Mouse (Mus musculus) embryo, embryonic 9.5 days (tissue): ENCODE results near the gene Tlx2.

Source experiments
- DNase-seq: peaks from one replicate; pipeline ENCODE4 v3.0.0-alpha.2; 2017; ENCODE audit errors: extremely low spot score

Gene Tlx2

DNA sequence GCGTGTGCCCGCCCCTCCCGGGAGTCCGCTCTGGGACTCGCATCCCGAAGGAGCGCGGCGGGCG is at the start of gene Tlx2:
Tlx2 (minus strand) TSS at position 47 of the 64 bp plus-strand sequence.
- no peak for DNase-seq

GRCm38 (mm10) chr6:83119734-83120051 is 49.6 kb upstream of the Tlx2 start:
- DNase-seq = no peak

DNA sequence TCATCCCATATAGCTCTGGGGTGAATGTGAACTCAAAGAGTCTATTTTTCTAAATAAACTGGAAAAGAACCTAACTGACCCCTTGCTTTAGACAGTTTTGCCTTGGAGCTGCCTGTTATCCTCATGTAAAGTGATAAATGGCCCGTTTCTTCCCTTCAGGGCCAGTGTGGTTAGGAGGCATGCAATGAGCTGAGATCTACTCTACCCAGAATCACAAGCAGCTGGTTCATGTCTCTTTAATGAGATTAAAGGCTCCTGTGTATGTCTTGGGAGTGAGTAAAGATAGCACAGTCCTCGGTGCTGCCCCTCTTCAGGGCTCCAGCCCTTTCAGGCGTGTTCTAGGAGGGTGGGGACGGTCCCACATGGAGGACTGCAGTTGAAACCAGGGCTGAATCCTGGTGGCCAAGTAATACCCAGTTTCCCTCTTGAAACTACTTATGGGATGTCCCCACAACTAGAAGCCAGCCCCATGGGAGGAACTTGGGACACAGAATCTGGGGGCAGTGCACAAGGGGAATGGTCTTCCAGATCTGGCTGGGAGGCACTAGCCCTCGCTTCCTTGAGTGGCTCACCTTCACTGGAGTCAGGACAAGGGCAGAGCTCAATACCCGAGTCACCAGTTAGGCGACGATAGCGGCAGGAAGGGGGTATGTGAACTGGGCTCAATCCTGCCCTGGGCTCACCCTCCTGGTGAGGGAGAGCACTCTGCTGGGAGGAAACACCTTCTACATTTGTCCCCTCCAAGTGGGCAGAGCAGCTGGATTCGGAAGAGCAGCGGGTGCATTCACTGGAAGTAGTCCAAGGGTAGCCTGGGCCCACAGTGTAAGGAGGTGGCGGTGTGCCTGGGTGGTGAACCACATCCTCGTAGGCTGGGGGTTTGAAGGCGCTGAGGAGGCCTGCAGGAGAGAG is 49.0 kb upstream of the Tlx2 start:
- no peak for DNase-seq

DNA sequence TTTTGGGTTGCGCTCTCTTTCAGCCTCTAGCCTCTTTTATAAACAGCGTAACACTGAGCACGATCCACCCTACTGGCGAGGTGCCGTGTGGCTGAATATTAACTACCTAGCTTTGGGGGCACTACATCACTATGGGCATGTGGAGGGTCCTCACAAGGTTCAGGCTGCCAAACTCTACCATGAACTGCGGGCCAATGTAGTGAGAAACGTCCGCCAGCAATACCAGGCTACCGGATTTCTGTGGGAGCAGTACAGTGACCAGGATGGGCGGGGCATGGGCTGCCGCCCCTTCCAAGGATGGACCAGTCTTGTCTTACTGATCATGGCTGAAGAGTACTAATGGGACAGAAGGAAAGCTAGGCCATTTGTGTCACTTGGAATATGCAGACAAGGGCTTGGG is 48.3 kb upstream of the Tlx2 start:
- DNase-seq = no peak

GRCm38 (mm10) chr6:83117616-83118015 is 47.5 kb upstream of the Tlx2 start:
- no peak for DNase-seq

DNA sequence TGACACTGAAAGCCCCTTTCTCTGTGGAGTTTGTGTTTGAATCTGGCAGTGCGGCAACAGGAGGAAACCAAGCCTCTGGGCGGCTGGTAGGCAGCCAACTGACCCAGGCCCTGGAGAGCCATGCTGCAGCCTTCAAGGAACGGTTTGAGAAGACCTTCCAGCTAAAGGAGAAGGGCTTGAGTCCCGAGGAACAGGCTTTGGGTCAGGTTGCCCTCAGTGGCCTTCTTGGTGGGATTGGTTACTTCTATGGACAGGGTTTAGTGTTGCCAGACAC is 47.0 kb upstream of the Tlx2 start:
- no peak for DNase-seq

GRCm38 (mm10) chr6:83116373-83117164 is 46.5 kb upstream of the Tlx2 start:
- no peak for DNase-seq

DNA sequence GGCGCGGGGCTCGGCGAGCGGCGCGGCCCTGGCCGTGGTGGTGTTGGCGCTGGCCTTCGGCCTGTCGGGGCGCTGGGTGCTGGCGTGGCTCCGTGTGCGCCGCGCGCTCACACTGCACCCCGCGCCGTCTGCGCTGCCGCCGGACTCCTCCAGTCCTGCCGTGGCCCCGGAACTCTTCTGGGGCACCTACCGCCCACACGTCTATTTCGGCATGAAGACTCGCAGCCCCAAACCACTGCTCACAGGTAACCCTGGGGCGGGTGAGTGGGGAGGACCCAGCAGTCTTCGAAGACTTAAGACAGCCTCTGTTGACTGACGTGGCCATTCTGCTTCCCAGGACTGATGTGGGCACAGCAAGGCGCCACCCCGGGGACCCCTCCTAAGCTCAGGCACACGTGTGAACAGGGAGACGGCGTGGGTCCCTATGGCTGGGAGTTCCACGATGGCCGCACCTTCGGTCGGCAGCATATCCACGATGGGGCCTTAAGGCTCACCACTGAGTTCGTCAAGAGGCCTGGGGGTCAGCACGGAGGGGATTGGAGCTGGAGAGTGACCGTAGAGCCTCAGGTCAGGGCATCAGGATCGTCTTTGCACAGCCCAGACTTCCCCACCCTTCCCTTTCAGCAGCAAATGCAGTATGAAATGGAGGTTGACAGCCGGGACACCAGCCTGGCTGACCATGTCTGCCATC is 45.7 kb upstream of the Tlx2 start:
- no peak for DNase-seq

GRCm38 (mm10) chr6:83115011-83115671 is 45.0 kb upstream of the Tlx2 start, which contains the start of gene Mogs:
Gene Mogs, plus strand, starts transcription at chr6:83115496.
- peak; percentile 93 for DNase-seq

DNA sequence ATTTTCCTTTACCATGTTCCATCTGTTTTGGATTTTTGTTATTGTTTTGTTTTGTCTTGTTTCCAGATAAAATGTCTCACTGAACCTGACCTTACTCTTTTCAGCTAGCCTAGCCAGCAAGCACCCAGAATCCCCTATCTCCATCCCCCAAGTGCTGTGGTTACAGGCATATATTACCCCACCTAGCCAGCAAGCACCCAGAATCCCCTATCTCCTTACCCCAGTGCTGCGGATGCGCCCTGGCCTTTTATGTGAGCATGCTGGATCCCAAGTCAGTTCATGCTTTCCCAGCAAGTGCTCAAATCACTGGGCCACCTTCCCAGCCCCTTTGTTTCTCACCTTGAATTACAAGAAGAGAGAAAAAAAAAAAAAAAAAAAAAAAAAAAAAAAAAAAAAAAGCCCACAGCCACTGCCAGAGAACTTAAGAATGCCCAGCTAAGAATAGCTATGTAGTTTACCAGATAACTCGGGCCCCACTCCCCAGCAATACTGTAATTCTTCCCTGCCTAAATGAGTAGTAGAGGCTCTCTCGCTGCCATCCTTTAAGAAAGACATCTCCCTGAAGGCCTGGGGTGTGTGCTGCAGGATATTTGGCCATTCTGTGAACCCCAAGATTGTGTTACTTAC is 41.5 kb upstream of the Tlx2 start:
- DNase-seq = no peak

DNA sequence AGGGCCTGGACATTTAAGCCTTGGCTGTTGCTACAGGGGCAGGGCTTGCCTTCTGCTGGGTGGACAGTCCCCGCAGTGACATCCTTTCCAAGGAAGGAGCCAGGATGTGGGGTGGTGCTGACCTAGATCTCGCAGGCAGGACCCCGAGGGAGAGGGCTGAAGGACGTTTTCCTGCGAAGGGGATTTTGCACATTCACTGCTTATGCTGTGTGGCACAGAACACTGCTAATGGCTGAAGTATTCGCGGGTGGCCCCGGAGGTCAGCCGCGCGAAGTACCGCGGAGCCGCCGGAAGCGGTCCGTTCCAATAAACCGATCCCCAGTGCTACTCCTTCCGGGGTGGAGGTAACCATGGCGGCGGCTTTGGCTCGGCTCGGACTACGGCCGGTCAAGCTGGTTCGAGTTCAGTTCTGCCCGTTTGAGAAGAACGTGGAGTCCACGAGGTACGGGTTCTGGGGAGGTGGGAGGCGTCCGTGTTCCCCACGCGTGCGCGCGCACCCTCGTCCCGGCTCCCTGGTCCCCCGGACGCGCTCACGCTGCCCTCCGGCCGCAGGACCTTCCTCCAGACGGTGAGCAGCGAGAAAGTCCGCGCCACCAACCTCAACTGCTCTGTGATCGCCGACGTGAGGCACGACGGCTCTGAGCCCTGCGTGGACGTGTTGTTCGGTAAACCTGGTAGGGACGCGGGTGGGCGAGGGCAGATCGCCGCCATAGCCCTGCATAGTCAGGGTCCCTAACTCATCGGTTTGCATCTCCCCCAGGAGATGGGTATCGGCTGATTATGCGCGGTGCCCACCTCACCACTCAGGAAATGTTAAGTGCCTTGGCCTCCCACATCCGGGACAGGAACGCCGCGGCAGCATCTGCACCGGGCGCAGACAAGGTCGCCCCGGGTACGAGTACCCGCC is 38.9 kb upstream of the Tlx2 start, which contains the start of gene Mrpl53:
Mrpl53 (plus strand) TSS at position 279 of the 907 bp plus-strand sequence.
- DNase-seq = peak; percentile 86

- DNase-seq = peak; percentile 78
Observed at GRCm38 (mm10) chr6:83107566-83108400, 37.7 kb upstream of the Tlx2 start.

DNA sequence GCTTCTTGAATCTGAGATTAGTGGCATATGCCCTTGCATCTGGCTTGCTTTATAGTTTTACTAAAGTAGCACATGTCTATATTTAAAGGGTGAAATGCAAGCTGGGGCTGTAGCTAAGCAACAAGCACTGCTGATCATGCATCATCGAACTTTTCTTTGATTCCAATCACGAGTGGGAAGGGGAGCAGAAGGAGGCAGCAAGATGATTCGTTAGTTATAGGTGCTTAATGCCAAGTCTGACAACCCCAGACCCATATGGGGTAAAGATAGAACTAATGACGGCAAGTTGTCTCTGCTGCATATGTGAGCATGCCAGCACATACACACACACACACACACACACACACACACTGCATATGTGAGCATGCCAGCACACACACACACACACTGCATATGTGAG is 34.1 kb upstream of the Tlx2 start:
- DNase-seq = no peak

- no peak for DNase-seq
Observed at GRCm38 (mm10) chr6:83103130-83103650, 33.1 kb upstream of the Tlx2 start.

GRCm38 (mm10) chr6:83101688-83102556 is 31.8 kb upstream of the Tlx2 start:
- DNase-seq = peak; percentile 77

DNA sequence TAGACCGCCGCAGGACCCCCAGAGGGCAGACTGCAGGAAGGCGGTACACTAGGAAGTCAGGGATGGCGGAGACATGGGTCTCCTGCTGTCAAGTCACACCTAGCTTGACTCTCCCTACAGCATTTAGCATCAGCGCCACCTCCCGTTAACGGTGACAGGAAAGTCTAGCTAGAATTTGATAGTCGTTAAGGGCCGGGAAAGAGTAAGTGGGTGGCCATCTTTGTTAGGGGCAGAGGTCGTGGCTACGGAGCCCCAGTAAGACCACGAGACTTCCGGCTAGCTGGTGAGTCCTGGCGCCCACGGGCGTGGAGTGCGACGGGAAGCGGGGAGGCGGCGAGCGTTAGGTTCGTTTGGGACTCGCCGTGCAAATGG is 31.2 kb upstream of the Tlx2 start, which contains the start of the genes Ccdc142 and Gm42688:
Ccdc142 (plus strand) TSS at position 286 of the 372 bp plus-strand sequence.
Gm42688 (plus strand) TSS at position 302 of the 372 bp plus-strand sequence.
- DNase-seq = peak; percentile 87

DNA sequence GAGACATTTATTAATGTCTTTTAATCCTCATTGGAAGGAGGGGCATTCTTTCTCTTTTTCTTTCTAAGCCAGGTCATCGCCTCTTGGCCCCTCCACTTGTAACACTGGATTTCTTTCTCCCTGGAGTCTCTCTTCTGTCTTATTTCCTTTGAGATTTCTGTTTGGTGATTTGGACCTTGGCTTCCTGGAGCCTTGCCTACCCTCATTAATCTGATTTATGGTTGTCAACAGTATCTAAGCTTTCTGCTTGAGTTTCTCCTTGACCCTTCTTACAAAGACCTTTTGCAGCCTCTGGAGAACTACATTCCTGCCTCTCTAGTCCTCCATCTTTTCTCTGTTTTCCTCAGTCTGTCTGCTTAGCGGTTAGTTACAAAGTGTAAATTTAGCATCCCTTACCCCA is 28.3 kb upstream of the Tlx2 start:
- DNase-seq = no peak

DNA sequence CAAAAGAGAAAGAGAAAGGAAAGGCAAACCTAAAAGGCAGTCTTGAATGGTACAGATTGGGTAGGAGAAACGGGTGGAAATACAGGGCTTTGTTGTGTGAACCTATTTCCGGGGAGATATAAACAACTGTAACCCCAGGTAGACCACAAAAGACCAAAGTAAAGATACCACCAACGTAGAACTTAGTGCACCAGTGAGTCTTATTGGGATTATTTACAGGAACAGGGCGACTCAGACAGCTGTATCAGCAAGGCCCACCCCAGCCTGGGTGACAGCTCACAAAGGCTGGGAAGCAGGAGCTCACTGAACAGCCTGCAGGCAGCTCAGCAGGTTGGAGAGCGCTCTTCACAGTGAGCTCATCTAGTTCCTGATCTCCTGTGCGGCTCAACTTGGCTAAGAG is 25.9 kb upstream of the Tlx2 start:
- no peak for DNase-seq
